Mouse (Mus musculus): ENCODE data around the gene 1110002E22Rik. TPM values are rescaled to one million over a fixed set of nuclear protein-coding genes. Genes with fewer than 3 reads are reported as not detected.

The 1110002E22Rik gene
- polyA plus RNA-seq, 1 experiment, result not detected

DNA sequence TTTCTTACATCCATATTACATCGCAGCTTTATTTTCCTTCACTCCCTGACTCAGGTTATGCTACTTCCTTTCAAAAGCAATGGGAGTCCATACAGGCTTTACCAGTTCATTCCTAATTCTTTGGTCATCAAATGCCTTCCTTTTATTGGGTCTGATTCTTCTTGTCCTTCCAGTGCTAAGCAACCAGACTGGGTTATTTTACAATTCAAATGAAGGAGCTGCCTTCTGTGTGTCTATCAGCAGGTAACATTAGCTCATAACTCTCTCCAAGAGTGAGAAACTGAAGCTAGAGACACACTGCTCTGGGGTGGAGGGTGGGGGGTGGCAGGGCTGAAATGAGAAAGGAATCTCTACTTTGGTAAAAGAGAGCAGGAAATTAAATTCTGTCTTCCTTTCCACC lies 65.8 kb downstream of the 1110002E22Rik start:
- H3K27ac ChIP-seq (ENCODE audit: insufficient read depth, low read depth, low read length), result no peak overlapping the region
- TF ChIP-seq CTCF (IDR thresholded peaks at IDR 0.05; ENCODE audit: insufficient read depth, low read depth, low read length), result no peak
- TF ChIP-seq POLR2A (IDR thresholded peaks at IDR 0.05; ENCODE audit: insufficient read depth, low read depth, low read length), result no peak
- no peaks in the 10 kb centered on the region for H3K4me1 ChIP-seq (ENCODE audit: control insufficient read depth, insufficient read depth, low read length)
- 27% methylated on average over 1 of the region's 1 CpGs for WGBS
- H3K4me3 ChIP-seq (ENCODE audit: insufficient read depth, low read depth, low read length), result no peak overlapping the region

Other genes starting within 250 kb of the 1110002E22Rik start
- not detected in 2 replicates for gene H2afz, start 200.6 kb upstream of the 1110002E22Rik start, polyA plus RNA-seq (2012; ENCODE audit: insufficient read depth, insufficient read length, low replicate concordance, missing spikeins)
- gene Dnajb14, start 197.4 kb upstream of the 1110002E22Rik start, polyA plus RNA-seq (2012; ENCODE audit: insufficient read depth, insufficient read length, low replicate concordance, missing spikeins), result 48.1 TPM in 1 of 2 replicates, not detected in the other
- not detected in 2 replicates for gene Lamtor3, start 146.5 kb upstream of the 1110002E22Rik start, polyA plus RNA-seq (2012; ENCODE audit: insufficient read depth, insufficient read length, low replicate concordance, missing spikeins)
- gene Dapp1, start 83.5 kb upstream of the 1110002E22Rik start, polyA plus RNA-seq (2012; ENCODE audit: insufficient read depth, insufficient read length, low replicate concordance, missing spikeins), result not detected in 2 replicates
- gene Gm5105, start 2.3 kb downstream of the 1110002E22Rik start, polyA plus RNA-seq (2012; ENCODE audit: insufficient read depth, insufficient read length, low replicate concordance, missing spikeins), result not detected in 2 replicates
- not detected in 2 replicates for gene Trmt10a, start 78.4 kb downstream of the 1110002E22Rik start, polyA plus RNA-seq (2012; ENCODE audit: insufficient read depth, insufficient read length, low replicate concordance, missing spikeins)
- not detected in 2 replicates for gene Mttp, start 79.9 kb downstream of the 1110002E22Rik start, polyA plus RNA-seq (2012; ENCODE audit: insufficient read depth, insufficient read length, low replicate concordance, missing spikeins)
- gene 4930579F01Rik, start 128.8 kb downstream of the 1110002E22Rik start, polyA plus RNA-seq (2012; ENCODE audit: insufficient read depth, insufficient read length, low replicate concordance, missing spikeins), result not detected in 2 replicates
- not detected in 2 replicates for gene Adh7, start 152.7 kb downstream of the 1110002E22Rik start, polyA plus RNA-seq (2012; ENCODE audit: insufficient read depth, insufficient read length, low replicate concordance, missing spikeins)
- not detected in 2 replicates for gene Adh1, start 195.9 kb downstream of the 1110002E22Rik start, polyA plus RNA-seq (2012; ENCODE audit: insufficient read depth, insufficient read length, low replicate concordance, missing spikeins)
- not detected in 2 replicates for gene Adh6a, start 248.2 kb downstream of the 1110002E22Rik start, polyA plus RNA-seq (2012; ENCODE audit: insufficient read depth, insufficient read length, low replicate concordance, missing spikeins)

All from olfactory bulb, adult 2 months (tissue).